Mouse (Mus musculus) subcutaneous adipose tissue, adult 2 months (tissue): ENCODE results near the gene Zfp948. TPM values are rescaled to one million over a fixed set of nuclear protein-coding genes. Genes with fewer than 3 reads are reported as not detected.

Source experiments
- polyA plus RNA-seq: library from polyadenylated mRNA; depleted of rRNA; stranded (reverse); fragments of >200 nt; gene quantifications from 2 replicates; pipeline ENCODE4 v1.2.3, GENCODE M21; 2012; ENCODE audit warnings: low replicate concordance; rRNA removed

The Zfp948 gene
- polyA plus RNA-seq = 2.4 and 2.9 TPM in 2 replicates

GRCm38 (mm10) chr17:21566728-21567349, at the start of gene Zfp948:
Zfp948 (plus strand) TSS chr17:21567008.

GRCm38 (mm10) chr17:21535096-21536001, 31.5 kb upstream of the Zfp948 start, which contains the start of gene Zfp52:
Zfp52 (plus strand) TSS chr17:21535539.

Other genes with a start within 250 kb of the Zfp948 start
- 0.59 and 0.86 TPM in 2 replicates for gene Zfp677, start 183.3 kb upstream of the Zfp948 start, polyA plus RNA-seq
- gene Zfp54, start 143.8 kb upstream of the Zfp948 start, polyA plus RNA-seq = 1.4 and 1.5 TPM in 2 replicates
- gene Zfp51, start 116.6 kb upstream of the Zfp948 start, polyA plus RNA-seq = 1.4 and 1.5 TPM in 2 replicates
- 1.3 and 2.1 TPM in 2 replicates for gene Zfp53, start 78.0 kb upstream of the Zfp948 start, polyA plus RNA-seq
- gene Zfp52, start 31.5 kb upstream of the Zfp948 start, polyA plus RNA-seq = 0.66 and 1.0 TPM in 2 replicates
- gene Zfp983, start 83.6 kb downstream of the Zfp948 start, polyA plus RNA-seq = 0.85 and 0.95 TPM in 2 replicates
- not detected in 2 replicates for gene Gm10226, start 124.9 kb downstream of the Zfp948 start, polyA plus RNA-seq
- gene Zfp760, start 140.7 kb downstream of the Zfp948 start, polyA plus RNA-seq = 1.7 and 2.2 TPM in 2 replicates
- 1.6 and 2.3 TPM in 2 replicates for gene Zfp229, start 163.8 kb downstream of the Zfp948 start, polyA plus RNA-seq